Mouse (Mus musculus): ENCODE measurements around the gene Blnk.

Blnk gene

DNA sequence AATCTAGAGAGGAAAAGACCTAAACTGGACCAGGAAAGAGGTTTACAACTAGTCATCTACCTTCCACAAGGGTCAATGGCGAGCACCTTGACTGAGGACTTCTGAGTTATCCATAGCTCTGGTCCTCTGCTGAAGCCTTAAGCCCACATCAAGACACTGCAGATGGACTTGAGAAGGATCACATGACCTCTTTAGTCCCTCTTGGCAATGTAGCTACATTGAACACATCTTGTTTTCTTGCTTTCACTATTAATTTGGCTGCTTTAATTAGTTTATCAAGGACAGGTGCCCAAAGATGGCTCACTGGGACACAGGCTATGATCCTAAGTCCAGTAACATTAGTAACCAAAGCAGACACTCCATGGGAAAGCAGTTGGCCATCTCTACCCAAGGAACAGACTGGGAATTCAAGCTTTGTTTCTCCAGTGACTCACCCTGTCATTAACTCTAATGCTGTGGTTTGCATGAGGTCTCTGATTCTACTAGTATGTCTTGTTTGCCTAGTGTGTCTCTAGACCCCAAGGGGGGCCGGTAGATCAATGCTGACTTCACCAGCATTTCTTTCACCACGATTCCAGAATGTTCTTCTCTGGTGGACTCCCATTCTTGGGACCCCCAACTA is 9.5 kb upstream of the Blnk start:
- in situ Hi-C loops (cut with MboI; ENCODE audit: low sequenced_read_pairs): no loop called here

DNA sequence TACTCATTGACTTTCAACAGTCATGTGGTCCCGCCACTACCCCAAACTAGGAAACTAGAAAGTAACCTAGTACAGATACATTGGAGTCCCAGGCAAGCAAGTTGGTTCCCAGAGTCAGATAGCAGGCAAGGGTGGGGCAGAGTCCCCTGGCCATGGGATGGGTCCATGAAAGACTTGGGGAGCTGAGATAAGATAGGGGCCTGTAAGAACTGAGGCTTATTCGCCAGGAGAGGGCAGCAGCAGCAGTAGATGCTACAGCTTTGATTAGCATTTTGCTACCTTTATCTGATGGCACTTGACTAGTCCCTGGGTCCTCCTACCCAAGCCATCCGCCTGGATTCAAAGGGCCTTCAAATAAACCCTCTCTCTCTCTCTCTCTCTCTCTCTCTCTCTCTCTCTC is 5.2 kb upstream of the Blnk start:
- in situ Hi-C loops (cut with MboI; ENCODE audit: low sequenced_read_pairs): no loop called here

DNA sequence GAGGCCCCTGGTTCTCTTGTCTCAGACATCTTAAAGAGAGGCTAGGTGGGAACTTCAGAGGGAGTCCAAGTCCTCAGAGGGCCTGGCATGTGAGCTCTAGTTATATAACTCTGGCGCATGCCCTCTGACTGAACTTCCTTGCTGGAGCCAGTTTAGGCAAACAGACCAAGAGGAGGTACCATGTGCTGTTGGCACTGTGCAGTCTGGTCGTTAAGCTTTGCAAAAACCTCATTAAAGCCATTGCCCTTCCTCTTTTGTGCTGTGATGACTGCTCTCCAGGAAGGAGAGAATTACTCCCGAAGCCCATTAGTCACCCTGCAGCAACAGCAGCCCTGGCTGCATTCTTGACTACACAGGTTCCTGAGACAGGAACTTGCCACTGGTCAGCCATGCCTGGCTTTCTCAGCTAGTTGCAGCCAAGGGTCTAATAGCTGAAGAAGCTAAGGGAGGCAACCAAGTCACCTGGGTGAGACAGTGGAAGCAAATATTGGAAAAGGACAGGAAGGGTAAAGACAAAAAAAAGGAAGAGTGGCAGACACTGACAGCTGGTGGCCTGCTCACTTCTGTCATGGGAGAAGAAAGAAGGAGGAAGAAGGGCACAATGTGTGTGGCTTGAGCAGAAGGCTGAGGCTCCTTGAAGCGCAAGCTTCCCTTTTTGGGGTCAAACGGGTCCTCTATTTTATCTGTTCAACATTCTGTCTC is 4.3 kb upstream of the Blnk start:
- in situ Hi-C loops (cut with MboI; ENCODE audit: low sequenced_read_pairs): no loop called here

DNA sequence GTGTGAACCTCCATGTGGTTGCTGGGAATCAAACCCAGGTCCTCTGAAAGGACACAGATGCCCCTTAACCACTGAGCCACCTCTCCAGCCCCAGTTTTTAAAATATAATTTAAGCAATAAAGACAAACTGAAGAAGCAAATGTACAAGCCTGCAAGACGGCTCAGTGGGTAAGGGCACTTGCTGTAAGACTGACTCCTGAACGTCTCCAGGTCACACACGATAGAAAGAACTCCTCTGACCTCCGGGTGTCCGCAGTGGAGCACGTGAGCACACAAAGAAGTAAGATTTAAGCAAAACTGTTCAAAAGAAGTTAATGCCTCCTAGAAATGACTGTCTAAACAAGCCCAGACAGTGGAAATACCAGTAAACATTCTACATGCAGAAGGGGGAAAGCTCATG is 2.4 kb upstream of the Blnk start:
- in situ Hi-C loops (cut with MboI; ENCODE audit: low sequenced_read_pairs): no loop called here

DNA sequence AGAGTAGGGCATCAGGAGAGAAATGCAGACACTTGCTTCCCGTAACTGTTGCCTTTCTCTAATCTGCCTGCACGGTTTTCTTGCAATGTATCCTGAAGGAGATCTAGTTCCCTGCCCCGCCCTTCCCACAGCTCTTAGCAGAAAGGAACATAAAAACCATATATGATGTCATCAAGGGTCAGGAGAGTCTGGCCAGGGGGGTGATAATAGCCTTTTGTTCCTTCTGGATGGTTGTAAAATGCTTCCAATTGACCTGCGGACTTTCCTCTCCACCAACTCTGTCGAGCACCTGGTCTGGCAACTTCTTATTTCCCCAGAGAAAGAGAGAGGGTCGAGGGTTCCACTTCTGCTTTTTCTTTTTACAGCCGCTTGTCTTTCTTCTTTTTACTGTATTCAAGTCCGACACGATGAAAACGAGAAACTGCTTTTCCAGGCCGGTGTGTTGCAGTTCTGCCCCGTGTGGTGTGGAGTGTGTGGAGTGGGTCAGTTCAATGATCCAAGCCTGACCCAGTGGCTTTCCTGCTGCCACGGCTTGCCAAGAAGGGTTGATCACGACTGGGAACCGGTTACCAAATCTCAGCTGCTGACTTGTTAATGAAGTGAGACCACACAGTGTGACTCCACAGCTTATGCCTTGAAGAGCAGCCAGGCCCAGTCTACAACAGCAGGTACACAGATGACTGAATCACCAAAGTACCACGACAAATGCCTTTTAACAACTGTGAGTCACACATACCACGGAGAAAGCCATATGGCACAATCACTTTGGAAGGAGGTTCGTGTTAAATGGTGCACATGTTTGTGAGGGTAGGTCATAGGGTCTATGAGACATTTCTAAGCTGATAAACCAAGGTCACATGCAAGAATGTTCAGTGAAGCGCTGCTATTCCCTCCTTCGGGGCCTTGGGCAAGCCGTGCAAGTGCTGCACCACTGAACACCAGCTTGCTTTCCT is 1.4 kb upstream of the Blnk start:
- in situ Hi-C loops (cut with MboI; ENCODE audit: low sequenced_read_pairs): no loop called here

DNA sequence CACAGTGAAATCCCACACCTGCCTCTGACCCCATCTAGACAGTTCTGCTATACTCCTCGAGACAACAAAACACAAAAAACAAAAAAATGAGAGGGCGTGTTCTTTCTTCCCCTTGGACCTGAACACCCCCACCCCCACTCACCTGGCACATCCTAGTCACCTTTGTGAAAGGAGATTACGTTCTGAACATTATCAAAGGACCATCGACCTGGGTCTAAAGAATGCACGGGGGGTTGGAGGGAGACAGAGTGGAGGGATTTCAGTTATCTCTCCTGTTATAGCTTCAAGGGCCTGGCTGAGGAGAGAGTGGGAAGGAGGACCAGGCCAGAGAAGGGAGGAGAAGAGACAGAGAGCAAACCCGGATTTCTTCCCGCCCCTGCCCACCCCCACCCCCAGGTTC is 576 bp upstream of the Blnk start:
- in situ Hi-C loops (cut with MboI; ENCODE audit: low sequenced_read_pairs): no loop called here

GRCm38 (mm10) chr19:40993356-40993755 is 979 bp downstream of the Blnk start:
- in situ Hi-C loops (cut with MboI; ENCODE audit: low sequenced_read_pairs): no loop called here

DNA sequence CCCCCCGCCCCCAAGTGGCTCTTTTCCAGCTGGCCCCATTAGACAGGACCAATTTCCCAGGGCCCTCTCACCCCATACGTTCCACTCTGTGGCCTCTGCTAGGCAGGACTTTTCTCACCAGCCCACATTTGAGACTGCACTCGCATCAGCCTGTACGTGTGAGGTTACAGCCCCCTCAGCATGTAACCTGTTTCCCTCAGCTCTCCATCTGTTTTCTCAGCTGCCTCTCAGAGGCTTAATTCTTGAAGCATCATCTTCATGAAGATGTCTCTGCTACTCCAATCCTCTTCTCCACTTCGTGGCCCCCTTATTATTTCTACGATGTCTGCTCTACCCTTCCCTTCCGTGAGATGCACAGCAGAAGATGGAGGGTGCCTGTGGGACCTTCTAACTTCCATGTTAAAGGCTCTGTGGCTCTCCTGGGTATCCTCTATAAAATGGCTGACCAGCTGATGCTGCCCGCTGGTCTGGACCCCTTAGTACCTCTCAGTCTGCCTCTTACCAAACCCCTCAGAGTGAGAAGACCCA is 1.8 kb downstream of the Blnk start:
- in situ Hi-C loops (cut with MboI; ENCODE audit: low sequenced_read_pairs): no loop called here

GRCm38 (mm10) chr19:40992096-40992495 is 2.2 kb downstream of the Blnk start:
- in situ Hi-C loops (cut with MboI; ENCODE audit: low sequenced_read_pairs): no loop called here

DNA sequence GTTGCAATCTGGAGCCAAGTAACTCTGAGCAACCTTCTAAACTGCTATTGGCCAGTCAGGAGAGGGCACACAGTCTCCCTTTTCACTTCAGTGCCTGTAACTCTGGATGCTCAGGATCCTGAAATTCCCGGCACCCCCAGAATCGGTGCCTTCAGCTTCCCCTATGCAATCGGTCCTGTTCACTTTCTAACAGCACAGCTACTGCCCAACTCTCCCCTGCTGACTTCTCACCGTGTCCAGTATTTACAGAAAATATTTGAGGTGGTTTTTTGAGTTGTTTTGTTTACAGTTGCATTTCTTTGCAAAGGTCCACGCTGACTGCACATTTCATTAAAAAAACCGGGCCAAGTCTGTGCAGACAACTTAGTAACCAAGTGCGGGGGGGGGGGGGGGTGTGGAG is 2.7 kb downstream of the Blnk start:
- in situ Hi-C loops (cut with MboI; ENCODE audit: low sequenced_read_pairs): no loop called here

GRCm38 (mm10) chr19:40990781-40991343 is 3.5 kb downstream of the Blnk start:
- in situ Hi-C loops (cut with MboI; ENCODE audit: low sequenced_read_pairs): no loop called here

DNA sequence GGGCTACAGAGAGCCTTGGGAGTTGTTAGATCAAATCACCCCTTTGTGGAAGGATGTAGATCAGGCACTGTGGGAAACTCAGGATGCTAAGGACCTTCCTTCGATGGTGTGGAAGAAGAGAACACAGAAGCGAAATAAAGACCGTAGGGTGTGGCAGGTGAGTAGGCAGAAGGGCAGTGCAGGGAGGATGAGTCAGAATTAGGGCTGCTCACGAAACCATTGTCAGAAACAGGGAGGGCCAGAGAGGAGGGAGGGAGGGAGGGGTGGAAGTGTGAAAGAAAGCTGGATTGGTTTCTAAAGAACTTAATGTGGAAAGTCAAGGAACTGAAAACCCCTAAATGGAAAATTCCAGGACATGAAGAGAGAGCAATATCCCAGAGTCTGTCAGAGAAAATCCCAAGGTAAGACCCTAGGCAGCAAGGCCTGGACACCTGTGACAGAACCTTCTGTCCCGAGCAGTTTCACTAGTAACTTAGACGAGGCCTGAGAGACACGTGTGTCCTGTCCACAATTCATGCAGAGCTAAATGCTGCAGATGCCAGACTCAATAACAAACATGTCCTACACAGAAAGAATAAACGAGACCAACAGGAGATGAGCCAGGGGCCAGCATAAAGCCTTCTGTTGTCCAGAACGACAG is 4.3 kb downstream of the Blnk start:
- in situ Hi-C loops (cut with MboI; ENCODE audit: low sequenced_read_pairs): no loop called here

DNA sequence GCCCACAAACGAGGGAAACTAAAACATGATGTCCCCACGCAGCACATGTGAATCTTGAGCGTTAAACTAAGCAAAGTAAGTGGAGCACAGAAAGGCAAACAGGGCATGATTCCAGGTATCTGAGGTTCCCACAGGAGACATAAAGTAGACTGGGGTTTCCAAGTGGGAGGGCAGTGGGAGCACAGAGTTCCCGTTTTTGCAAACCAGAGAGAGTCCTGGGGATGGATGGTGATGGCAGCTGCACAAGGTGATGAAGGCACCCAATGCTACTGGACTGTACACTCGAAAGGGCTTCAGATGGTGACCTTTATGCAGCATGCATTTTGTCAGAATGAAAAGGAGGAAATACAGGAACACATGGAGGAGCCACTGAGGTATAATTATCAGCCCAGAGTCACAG is 5.5 kb downstream of the Blnk start:
- in situ Hi-C loops (cut with MboI; ENCODE audit: low sequenced_read_pairs): no loop called here

DNA sequence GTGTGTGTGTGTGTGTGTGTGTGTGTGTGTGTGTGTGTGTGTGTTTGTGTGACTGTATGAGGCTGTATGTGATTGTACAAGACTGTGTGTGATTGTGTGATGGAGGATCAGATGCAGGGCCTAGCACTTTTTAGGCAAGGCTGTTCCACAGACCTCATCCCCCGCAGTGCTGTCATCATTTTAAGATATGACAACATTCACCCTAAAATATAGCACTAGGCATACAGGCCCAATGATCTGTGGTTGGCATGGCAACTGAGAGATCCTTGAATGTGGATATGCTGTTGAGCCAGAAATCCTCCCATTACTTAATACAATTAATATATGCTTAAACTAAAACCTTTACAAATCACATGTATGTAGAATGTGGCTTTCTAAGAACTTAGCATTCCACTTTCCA is 9.8 kb downstream of the Blnk start:
- in situ Hi-C loops (cut with MboI; ENCODE audit: low sequenced_read_pairs): no loop called here

GRCm38 (mm10) chr19:40980671-40981070 is 13.7 kb downstream of the Blnk start:
- in situ Hi-C loops (cut with MboI; ENCODE audit: low sequenced_read_pairs): no loop called here

DNA sequence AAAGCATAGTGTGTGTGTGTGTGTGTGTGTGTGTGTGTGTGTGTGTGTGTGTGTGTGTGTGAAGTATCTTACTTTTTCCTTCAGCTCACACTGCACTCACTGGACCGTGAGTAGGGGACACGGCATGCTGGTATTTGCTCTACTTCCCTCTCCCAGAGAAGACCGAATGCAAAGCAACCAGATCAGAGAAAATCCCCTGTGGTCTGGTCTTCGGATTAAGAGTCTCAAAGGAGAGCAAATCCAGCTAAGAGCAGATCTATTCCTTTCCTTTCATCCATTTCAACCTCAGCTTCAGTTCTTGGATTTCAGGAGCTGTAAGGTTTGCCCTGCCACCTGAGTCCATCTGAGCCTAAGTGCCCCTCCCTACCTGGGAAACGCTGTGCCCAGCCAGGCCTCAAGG is 16.3 kb downstream of the Blnk start:
- in situ Hi-C loops (cut with MboI; ENCODE audit: low sequenced_read_pairs): no loop called here

GRCm38 (mm10) chr19:40976946-40977917 is 17.1 kb downstream of the Blnk start:
- in situ Hi-C loops (cut with MboI; ENCODE audit: low sequenced_read_pairs): no loop called here

DNA sequence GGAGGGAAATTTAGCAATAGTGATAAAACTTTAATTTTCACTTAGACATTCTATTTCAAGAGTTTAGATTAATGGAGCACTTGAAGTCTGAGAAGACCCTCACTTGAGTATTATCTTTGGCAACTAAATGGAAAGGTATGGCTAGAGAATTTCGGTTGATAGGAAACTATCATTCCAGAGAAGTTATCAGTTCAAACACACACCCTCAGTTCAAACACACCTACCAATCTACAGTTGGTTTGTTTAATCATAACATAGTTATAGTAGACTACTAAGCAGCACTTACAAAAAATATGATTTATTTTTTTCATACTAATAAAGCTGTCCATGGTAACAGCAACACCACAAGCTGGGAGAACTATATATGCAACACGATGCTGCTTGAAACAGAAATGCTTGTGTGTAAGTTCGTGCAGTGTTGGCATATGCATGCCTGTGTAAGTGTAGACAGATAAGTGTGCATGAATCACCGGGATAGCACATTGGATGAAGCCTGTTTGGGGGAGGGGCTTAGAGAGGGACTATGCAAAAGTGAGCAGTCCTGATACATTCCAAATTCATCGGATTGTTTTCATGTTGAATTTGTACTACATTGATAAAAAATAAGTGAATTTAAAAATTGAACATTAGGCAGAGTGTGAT is 22.9 kb downstream of the Blnk start:
- in situ Hi-C loops (cut with MboI; ENCODE audit: low sequenced_read_pairs): no loop called here

GRCm38 (mm10) chr19:40970775-40971174 is 23.6 kb downstream of the Blnk start:
- in situ Hi-C loops (cut with MboI; ENCODE audit: low sequenced_read_pairs): no loop called here
